Mouse (Mus musculus) liver, adult (tissue): Measurements from ENCODE around the gene Syn3.
A peak's percentile ranks its signal among the peaks of the same experiment; 100 is the strongest.

Source experiments
- GATA4 ChIP-seq: IDR thresholded peaks from 2 replicates; pipeline ENCODE4 v1.6.1; 2014; ENCODE audit warnings: mild to moderate bottlenecking, low read length; ENCODE audit not compliant: insufficient replicate concordance

Gene Syn3

DNA sequence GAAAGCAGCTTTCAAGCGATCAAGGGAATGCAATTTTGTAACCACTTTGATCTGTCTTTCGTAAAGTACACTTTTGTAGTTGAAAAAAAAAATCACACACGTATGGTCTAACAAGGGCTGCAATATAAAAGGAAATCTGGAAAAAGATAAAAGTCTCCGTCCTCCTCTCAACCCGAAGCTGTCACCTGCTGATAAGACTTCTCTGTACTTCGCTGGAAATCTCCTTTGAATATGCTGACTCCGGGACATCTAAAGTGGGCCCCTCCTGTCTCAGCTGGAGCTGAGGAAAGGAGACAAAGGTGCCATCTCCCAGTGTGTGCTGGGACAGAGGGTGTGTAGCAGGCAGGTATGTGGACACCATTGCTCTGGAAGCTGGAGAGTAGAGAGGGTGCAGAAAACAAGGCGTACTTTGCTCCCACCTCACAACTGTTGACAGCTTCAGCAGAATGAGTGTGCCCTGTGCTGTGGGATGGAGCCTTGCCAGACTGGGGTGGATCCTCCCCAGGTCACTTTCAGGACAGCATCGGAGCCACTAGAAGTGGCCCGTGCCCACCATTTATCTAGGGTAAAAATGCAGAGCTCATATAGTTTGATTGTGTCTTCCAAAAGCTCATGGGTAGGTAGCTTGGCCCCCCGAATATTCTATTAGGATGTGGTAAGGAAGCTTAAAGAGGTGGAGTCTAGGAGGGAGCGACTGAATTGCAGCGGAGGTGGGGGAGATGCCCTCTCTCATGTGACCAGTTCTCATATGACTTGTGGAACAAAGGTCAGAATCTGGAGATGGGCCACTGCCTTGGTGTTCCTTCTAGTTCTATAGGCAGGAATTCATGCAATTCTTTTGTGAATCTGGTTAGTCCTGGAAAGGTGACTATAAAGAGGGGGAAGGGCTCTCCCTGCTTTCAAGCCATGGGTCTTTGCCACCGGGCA is 405.3 kb downstream of the Syn3 start:
- no peak for TF ChIP-seq GATA4

DNA sequence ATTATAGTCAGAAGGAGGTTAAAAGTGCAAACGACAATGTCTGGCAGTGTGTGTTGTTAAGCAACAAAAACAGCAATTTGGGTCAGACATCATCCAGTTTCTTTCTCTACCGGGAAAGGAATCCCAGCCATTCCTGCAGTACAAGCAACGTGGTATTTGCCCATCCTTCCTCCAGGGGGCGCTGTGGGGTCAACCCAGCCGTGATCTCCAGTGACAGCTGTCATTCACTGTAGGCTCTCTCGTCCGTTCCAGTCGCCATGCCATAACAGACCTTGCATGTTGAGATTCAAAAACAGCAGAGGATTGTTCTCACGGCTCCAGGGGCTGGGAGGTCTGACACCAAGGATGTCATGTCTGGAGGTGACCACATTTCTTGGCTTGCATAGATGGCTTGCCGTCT is 406.8 kb downstream of the Syn3 start:
- TF ChIP-seq GATA4: no peak

GRCm38 (mm10) chr10:86079921-86080320 is 418.8 kb downstream of the Syn3 start:
- TF ChIP-seq GATA4: no peak

DNA sequence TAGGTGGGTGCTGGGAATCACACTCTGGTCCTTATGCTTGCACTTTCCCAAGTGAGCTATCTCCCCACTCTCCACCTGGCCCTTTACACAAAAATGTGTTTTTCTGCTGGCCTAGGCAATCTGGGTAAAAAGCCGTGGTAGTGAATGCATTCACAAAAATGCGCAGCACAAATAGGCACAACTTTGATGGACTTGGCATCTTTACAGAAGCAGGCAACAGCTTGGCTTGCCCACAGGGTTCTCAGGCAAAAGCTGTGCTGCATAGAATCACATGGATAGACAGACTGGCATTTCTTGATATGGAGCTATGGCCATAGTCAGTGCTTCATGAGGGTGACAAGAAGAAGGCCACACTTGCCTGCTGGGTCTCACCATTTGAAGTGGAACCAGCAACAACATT is 419.9 kb downstream of the Syn3 start:
- no peak for TF ChIP-seq GATA4

DNA sequence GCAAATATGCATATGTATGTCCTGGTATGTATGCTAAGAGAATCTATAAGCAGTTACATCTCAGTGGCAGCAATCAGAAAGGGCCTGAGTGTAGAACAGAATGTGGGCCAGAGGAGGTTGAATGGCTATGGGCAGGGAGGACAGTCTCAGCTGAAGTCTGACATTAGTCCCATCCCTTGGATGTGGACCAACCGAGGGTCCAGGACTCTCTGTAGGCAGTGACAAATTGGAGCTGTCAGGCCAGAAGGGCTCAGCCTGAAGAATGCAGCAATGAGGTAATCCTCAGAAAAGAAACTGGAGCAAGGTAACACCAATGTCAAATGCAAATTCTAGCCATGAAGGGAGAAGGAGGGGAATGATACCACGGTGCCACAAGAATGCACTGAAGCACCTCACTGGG is 421.4 kb downstream of the Syn3 start:
- no peak for TF ChIP-seq GATA4

- no peak for TF ChIP-seq GATA4
Observed at GRCm38 (mm10) chr10:86074971-86075711, 423.6 kb downstream of the Syn3 start.

DNA sequence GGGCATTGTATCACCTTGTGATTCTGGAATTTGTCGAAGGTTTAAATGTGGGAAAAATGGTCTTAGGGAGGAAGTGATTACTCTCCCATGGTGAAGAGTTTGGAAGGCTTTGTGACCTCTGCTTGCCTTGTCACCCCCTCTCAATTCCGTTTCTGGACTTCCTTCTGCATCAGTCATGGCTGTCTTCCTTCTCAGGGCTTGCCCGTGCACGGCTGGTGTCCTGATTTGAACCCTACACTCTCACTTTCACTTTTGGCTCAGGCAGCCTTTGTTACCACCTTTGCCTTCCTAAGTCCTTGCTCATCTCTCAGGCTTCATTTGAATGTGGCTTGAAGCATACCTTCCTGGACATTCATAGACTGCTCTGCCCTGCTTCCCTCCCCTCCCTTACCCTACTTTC is 424.6 kb downstream of the Syn3 start:
- TF ChIP-seq GATA4: no peak

DNA sequence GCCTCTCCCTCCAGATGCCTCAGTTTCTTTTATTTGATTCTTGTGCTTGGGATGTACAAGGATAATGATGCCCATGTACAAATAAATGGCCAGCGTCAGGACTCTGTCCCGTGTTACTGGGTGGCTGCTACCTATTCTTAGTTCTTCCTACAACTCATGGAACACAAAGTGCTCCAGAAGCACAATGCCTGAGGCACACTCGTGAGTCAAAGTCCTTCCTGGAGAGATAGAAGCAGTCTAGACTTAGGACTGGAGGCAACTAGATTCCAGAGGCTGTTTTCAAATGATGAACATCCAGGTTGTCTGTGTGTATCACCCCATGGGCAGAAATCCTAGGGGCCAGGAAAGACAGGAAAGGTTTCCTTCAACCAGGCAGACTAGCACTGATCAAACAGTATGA is 427.9 kb downstream of the Syn3 start:
- no peak for TF ChIP-seq GATA4

DNA sequence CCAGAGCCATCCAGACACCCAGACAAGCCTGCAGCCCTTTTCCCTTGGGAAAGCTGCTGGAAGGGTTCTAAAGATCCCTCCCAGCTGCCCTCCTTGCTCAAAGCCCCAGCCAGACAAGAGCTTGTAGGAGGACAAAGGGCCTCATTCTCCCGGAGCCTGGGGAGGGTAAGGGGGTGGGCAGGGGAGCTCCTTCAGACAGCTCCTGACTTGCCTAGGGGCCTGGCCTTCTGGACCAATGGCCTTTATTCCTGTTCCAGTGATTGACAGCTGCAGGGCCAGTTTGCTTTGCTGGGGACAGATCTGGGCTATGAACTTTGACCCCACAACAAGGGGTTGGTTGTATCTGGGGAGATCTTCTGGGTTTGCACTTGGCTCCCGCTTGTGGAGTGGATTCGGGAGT is 429.4 kb downstream of the Syn3 start:
- no peak for TF ChIP-seq GATA4

- TF ChIP-seq GATA4: no peak
Observed at GRCm38 (mm10) chr10:86067911-86068310, 430.8 kb downstream of the Syn3 start.

DNA sequence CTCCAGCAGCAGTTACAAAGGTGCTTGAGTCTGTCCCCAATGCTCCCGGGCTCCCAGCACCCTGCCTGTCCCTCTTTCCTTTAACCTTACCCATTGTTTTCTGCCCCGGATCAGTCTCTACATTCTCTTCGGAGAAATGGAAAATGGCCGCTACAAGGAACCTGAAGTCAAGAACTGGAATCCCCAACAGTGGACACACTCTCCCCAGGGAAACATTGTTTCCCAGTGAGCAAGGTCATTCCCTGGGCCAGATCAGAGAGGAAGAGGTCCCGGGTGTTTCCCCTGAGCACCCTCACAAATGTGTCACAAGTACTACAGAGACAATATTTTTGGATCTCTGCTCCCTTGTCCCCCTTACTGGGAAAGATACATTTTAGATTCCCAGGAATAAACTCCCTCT is 432.0 kb downstream of the Syn3 start:
- TF ChIP-seq GATA4: no peak

- TF ChIP-seq GATA4: no peak
Observed at GRCm38 (mm10) chr10:86065661-86066060, 433.0 kb downstream of the Syn3 start.

DNA sequence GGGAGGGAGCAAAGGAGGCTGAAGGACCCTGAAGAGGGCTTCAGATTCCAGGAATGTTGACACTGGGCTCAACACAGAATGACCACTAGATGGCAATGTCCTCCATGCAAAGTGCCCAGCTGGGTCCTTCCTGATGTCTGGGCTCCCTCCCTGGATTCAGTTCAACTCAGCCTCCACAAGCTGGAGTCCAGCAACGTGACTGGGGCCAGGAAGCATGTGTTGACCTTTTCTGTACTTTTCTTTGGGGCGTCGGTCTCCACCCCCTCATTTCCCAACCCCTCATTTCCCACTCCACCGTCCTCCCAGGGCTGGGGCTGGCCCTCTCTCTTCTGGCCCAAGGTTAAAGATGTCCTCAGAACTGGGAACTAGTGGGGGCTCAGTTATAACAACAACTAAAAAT is 433.8 kb downstream of the Syn3 start:
- peak; percentile 9; the same call in 1 of the 2 replicates for TF ChIP-seq GATA4

DNA sequence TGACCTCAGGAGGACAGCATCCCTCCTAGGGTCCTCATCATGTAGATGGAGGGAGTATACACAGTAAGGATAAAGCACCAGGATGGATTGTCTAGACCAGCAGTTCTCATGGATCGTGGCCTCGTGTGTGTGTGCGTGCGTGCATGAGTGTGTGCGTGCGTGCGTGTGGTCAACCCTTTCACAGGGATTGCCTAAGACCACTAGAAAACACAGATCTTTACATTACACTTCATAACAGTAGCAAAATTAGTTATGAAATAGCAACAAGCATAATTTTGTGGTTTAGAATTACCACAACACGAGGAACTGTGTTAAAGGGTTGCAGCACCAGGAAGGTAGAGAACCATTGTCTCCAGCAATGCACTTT is 435.7 kb downstream of the Syn3 start:
- no peak for TF ChIP-seq GATA4

DNA sequence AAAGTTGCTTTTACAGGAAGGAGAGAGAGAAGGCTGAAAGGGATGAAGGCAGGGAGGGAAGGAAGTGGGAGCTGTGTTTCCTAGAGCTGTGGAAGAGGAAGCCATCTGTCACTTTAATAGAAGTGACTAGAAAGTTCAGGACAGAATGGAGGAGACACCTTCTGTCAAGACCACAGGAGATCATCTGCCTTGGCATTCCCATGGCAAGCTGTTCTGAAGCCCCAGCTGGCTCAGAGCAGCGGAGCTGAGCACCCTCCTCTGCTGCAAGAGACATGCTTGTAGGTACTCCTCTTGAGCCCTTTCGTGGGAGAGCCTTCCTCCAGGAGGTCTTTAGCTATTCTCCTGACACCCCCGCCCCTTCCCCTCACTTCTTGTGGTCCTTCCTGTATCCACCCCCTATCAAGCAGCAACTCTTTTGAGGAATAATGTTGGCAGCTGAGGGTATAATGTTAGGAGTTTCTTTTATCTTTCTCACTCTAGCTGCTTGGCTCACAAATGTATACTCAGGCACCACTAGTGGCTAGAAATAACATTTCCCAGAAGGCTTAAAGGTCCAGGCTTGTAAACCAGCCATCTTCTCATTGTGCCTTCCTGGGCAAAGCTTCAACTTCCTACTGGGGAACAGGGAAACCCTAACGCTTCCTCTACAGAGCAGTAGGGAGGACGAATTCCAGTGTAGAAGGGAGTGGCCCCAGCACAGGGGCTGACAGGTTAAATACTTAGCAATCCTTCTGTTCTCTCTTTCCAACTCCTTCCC is 436.3 kb downstream of the Syn3 start:
- TF ChIP-seq GATA4: no peak

GRCm38 (mm10) chr10:86060267-86060666 is 438.4 kb downstream of the Syn3 start:
- TF ChIP-seq GATA4: no peak
